In the genomic region with DNA sequence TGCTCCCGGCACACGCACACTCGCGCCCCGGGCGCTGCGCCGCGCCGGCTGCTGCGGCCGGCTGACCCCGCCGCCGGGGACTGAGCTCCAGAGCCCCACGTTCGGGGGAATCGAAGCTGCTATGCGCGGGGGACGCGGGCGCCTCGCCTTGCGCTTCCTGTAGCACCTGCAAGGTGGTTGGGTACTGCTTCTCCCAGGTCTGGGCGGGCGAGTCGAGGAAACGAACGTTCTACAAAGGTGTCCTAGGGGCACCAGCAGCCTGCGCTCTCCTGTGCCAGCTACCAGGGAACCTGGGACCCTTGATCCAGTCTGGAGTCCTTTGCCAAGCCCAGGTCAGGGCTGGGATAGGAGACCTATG, we compare ENCODE assay signal across 8 mouse cellular contexts. TPM values are rescaled to one million over a fixed set of nuclear protein-coding genes. Genes with fewer than 3 reads are reported as not detected.
DNase-seq lines count a peak whose midpoint lies in the region; ATAC-seq and TF ChIP-seq lines count a peak whose summit lies in the region.

No protein-coding gene starts in this region.

- peak overlapping the region; percentile 46 for H3K4me3 ChIP-seq in heart, postnatal 0 days (ENCODE audit: low read depth, low read length)
- H3K4me3 ChIP-seq in heart, adult 2 months, result no peak overlapping the region; the same call in 1 of the 2 replicates
- peak overlapping the region; percentile 45; the same call in 1 of the 2 replicates for H3K4me3 ChIP-seq in brown adipose tissue, adult 24 weeks (ENCODE audit: insufficient read depth, low read depth, low read length)
- H3K4me3 ChIP-seq in hindbrain, embryonic 13.5 days, result peak overlapping the region; percentile 69
- peak overlapping the region; percentile 65 for H3K4me3 ChIP-seq in midbrain, embryonic 13.5 days (replicated peaks)

- H3K27ac ChIP-seq in heart, postnatal 0 days (ENCODE audit: low read depth), result no peak overlapping the region
- no peak overlapping the region for H3K27ac ChIP-seq in heart, adult 2 months
- H3K27ac ChIP-seq in brown adipose tissue, adult 24 weeks (replicated peaks; ENCODE audit: low read depth, low read length), result no peak overlapping the region
- H3K27ac ChIP-seq in hindbrain, embryonic 13.5 days, result peak overlapping the region; percentile 92
- H3K27ac ChIP-seq in midbrain, embryonic 13.5 days, result peak overlapping the region; percentile 90

- peak overlapping the region; percentile 75 for H3K4me2 ChIP-seq in heart, postnatal 0 days (ENCODE audit: low read depth, low read length)
- peak overlapping the region; percentile 87 for H3K4me2 ChIP-seq in hindbrain, embryonic 13.5 days
- H3K4me2 ChIP-seq in midbrain, embryonic 13.5 days (replicated peaks), result peak overlapping the region; percentile 84

- TF ChIP-seq CTCF in heart, postnatal 0 days (IDR thresholded peaks at IDR 0.05; ENCODE audit: low read depth), result no peak
- no peak for TF ChIP-seq CTCF in heart, adult 2 months (IDR thresholded peaks at IDR 0.05)

- ATAC-seq in heart, postnatal 0 days (ENCODE audit: insufficient read depth, low read depth), result no peak
- 0 out of 2 replicates have a peak, but pooled peaks have one; percentile 2 for ATAC-seq in hindbrain, embryonic 13.5 days (ENCODE audit: low FRiP score)
- ATAC-seq in midbrain, embryonic 13.5 days, result peak; percentile 27

- no peaks in the 10 kb centered on the region for H3K79me2 ChIP-seq in heart, adult 2 months (replicated peaks; ENCODE audit: control insufficient read depth, insufficient read depth, low read length)

- H3K4me1 ChIP-seq in heart, postnatal 0 days (ENCODE audit: control insufficient read depth, insufficient read depth), result no peaks in the 10 kb centered on the region
- no peaks in the 10 kb centered on the region for H3K4me1 ChIP-seq in heart, adult 2 months (ENCODE audit: control insufficient read depth, insufficient read depth, low read length)
- no peaks in the 10 kb centered on the region for H3K4me1 ChIP-seq in brown adipose tissue, adult 24 weeks (ENCODE audit: control insufficient read depth, insufficient read depth, insufficient read length, low read length)
- H3K4me1 ChIP-seq in hindbrain, embryonic 13.5 days (replicated peaks), result peaks cover 42% of the 10 kb centered on the region
- H3K4me1 ChIP-seq in midbrain, embryonic 13.5 days (replicated peaks), result peaks cover 31% of the 10 kb centered on the region

- WGBS in heart, postnatal 0 days, result under 1% methylated on average over 30 of the region's 31 CpGs
- WGBS in heart, adult 2 months, result 1% methylated on average over 31 of the region's 31 CpGs
- WGBS in hindbrain, embryonic 13.5 days, result 0% methylated on average over 29 of the region's 31 CpGs
- 0% methylated on average over 31 of the region's 31 CpGs for WGBS in midbrain, embryonic 13.5 days

- H3K36me3 ChIP-seq in heart, postnatal 0 days (replicated peaks; ENCODE audit: control insufficient read depth, insufficient read depth, low read length), result no peaks in the 10 kb centered on the region
- no peaks in the 10 kb centered on the region for H3K36me3 ChIP-seq in heart, adult 2 months (ENCODE audit: control insufficient read depth, insufficient read depth, low read length)
- no peaks in the 10 kb centered on the region for H3K36me3 ChIP-seq in hindbrain, embryonic 13.5 days
- H3K36me3 ChIP-seq in midbrain, embryonic 13.5 days, result no peaks in the 10 kb centered on the region

- no peak overlapping the region for H3K9ac ChIP-seq in heart, postnatal 0 days (replicated peaks; ENCODE audit: low read depth, low read length)
- no peak overlapping the region for H3K9ac ChIP-seq in heart, adult 2 months (ENCODE audit: low read depth, low read length)
- H3K9ac ChIP-seq in hindbrain, embryonic 13.5 days, result peak overlapping the region; percentile 87
- H3K9ac ChIP-seq in midbrain, embryonic 13.5 days (replicated peaks), result peak overlapping the region; percentile 87

- H3K27me3 ChIP-seq in heart, postnatal 0 days (ENCODE audit: control insufficient read depth, insufficient read depth, low read length), result peaks cover 68% of the 10 kb centered on the region
- H3K27me3 ChIP-seq in heart, adult 2 months (ENCODE audit: control insufficient read depth, insufficient read depth, low read length), result peaks cover 11% of the 10 kb centered on the region
- peaks cover 64% of the 10 kb centered on the region for H3K27me3 ChIP-seq in hindbrain, embryonic 13.5 days
- H3K27me3 ChIP-seq in midbrain, embryonic 13.5 days, result peaks cover 61% of the 10 kb centered on the region

- no peak for TF ChIP-seq POLR2A in heart, adult 2 months (IDR thresholded peaks at IDR 0.05; ENCODE audit: insufficient read depth, low read depth, low read length)

- no peaks in the 10 kb centered on the region for H3K9me3 ChIP-seq in heart, postnatal 0 days (replicated peaks; ENCODE audit: control insufficient read depth, low read length)
- no peaks in the 10 kb centered on the region for H3K9me3 ChIP-seq in hindbrain, embryonic 13.5 days
- H3K9me3 ChIP-seq in midbrain, embryonic 13.5 days, result no peaks in the 10 kb centered on the region

- no peak for DNase-seq in heart, postnatal 0 days (ENCODE audit: low spot score)
- DNase-seq in heart, adult 2 months, result no peak
- no peak for DNase-seq in spleen, postnatal 4 days (ENCODE audit: low spot score in 2 of 2)
- no peak for DNase-seq in layer of hippocampus, adult 9-11 months
- no peak for DNase-seq in spleen, postnatal 10 days (ENCODE audit: low spot score in 2 of 2)

- intact Hi-C loops in heart, adult 2 months (cut with DNase I), result no loop called here

- no peak for TF ChIP-seq EP300 in heart, postnatal 0 days (IDR thresholded peaks at IDR 0.05; ENCODE audit: low read depth)
- TF ChIP-seq EP300 in heart, adult 2 months (IDR thresholded peaks at IDR 0.05; ENCODE audit: insufficient read depth, low read depth, low read length), result no peak

RNA-seq across cellular contexts. Expression of gene Gabbr2, which starts 0.3 kb away (rescaled TPM):
- 0.39 TPM in 1 of 2 replicates, not detected in the other for total RNA-seq in heart, postnatal 0 days (2014; rRNA removed; ENCODE audit: low replicate concordance)
- 0.03 and 0.07 TPM in 2 replicates for polyA plus RNA-seq in heart, postnatal 0 days (2015; fragmentation: Nextera tagmentation; extraction: Ambion mirVana)
- total RNA-seq in heart, adult 2 months (2021), result under 1 TPM in 1 of 2 experiments, not detected in 1; 0.09 TPM
- 0.03 and 0.18 TPM in 2 replicates for polyA plus RNA-seq in heart, adult 2 months (2012; rRNA removed)
- polyA plus RNA-seq in brown adipose tissue, adult 24 weeks (2012; ENCODE audit: insufficient read depth, insufficient read length, missing spikeins), result not detected in 2 replicates
- 4.0 and 4.8 TPM in 2 replicates for polyA plus RNA-seq in hindbrain, embryonic 13.5 days (2015; fragmentation: Nextera tagmentation; extraction: Ambion mirVana)
- polyA plus RNA-seq in midbrain, embryonic 13.5 days (2015; fragmentation: Nextera tagmentation; extraction: Ambion mirVana), result 3.0 and 3.8 TPM in 2 replicates

Comparison
In these comparisons a context has a peak if more than half of its experiments do, and no peak if none do; other contexts are left out.
1. H3K27ac ChIP-seq: peak in hindbrain, embryonic 13.5 days (single experiment) and midbrain, embryonic 13.5 days (single experiment); none in heart, postnatal 0 days (single experiment), heart, adult 2 months (single experiment) and brown adipose tissue, adult 24 weeks (single experiment).
2. H3K9ac ChIP-seq: peak in hindbrain, embryonic 13.5 days (single experiment) and midbrain, embryonic 13.5 days (single experiment); none in heart, postnatal 0 days (single experiment) and heart, adult 2 months (single experiment).
3. Peak in every context shown above with its lines, with median percentiles within 50 percentile points of each other: H3K4me2 ChIP-seq.